Mouse (Mus musculus) spleen, adult 2 months (tissue): Measurements from ENCODE around the gene Atp6v0a1. TPM values are rescaled to one million over a fixed set of nuclear protein-coding genes. Genes with fewer than 3 reads are reported as not detected.

Source experiments
- DNase-seq, 2 experiments: peaks; one replicate each; pipeline versions ENCODE4 v3.0.0 to v3.0.0-alpha.2; 2012 to 2021; ENCODE audit warnings: low spot score in 2 of 2, low read depth in 1 of 2
- H3K27ac ChIP-seq: fragments of 200-500 bp; 2 replicates; pipeline ENCODE4 v1.5.1; 2012; ENCODE audit warnings: low read length, inconsistent platforms; ENCODE audit not compliant: insufficient read depth
- H3K27me3 ChIP-seq: fragments of 200-500 bp; 2 replicates; pipeline ENCODE4 v1.6.1; 2012; ENCODE audit warnings: mild to moderate bottlenecking, moderate library complexity, low read length, inconsistent platforms; ENCODE audit not compliant: control insufficient read depth, insufficient read depth
- H3K36me3 ChIP-seq: fragments of 200-500 bp; 2 replicates; pipeline ENCODE4 v1.6.1; 2012; ENCODE audit warnings: mild to moderate bottlenecking, low read length, inconsistent platforms; ENCODE audit not compliant: control insufficient read depth, insufficient read depth
- H3K4me1 ChIP-seq: fragments of 200-500 bp; 2 replicates; pipeline ENCODE4 v1.6.1; 2011; ENCODE audit warnings: inconsistent platforms; ENCODE audit not compliant: control insufficient read depth, insufficient read depth, insufficient read length
- H3K4me3 ChIP-seq: fragments of 200-500 bp; 2 replicates; pipeline ENCODE4 v1.5.1; 2011; ENCODE audit warnings: mild to moderate bottlenecking, inconsistent platforms; ENCODE audit not compliant: insufficient read depth, insufficient read length; ENCODE audit errors: extremely low read depth
- CTCF ChIP-seq: fragments of 200-500 bp; IDR thresholded peaks from 2 replicates; pipeline ENCODE4 v1.5.1; 2011; ENCODE audit warnings: mild to moderate bottlenecking, inconsistent platforms; ENCODE audit not compliant: insufficient read depth, insufficient read length, insufficient replicate concordance; ENCODE audit errors: extremely low read depth
- POLR2A ChIP-seq: fragments of 200-500 bp; IDR thresholded peaks from 2 replicates; pipeline ENCODE4 v1.6.1; 2011; ENCODE audit warnings: low read depth, low read length, inconsistent platforms
- WGBS: fragments of 180-500 bp; shearing (Covaris S2); methylation state at CpG from one replicate; pipeline ENCODE4 v1.1.7; 2018; 5-methylcytosine and 5-hydroxymethylcytosine counted together
- polyA plus RNA-seq: library from polyadenylated mRNA; depleted of rRNA; stranded (reverse); fragments of >200 nt; gene quantifications from 2 replicates; pipeline ENCODE4 v1.2.3, GENCODE M21; 2012

Gene Atp6v0a1
- polyA plus RNA-seq, 1 experiment: 41.8 TPM

- Histone ChIP-seq H3K27me3 (no peaks in the 10 kb centered on the region), H3K36me3 (peaks cover 12% of the 10 kb centered on the region), H3K27ac (peak overlapping the region; percentile 79), H3K4me1 (peaks cover 23% of the 10 kb centered on the region; the same call in 1 of the 2 replicates), H3K4me3 (no peak overlapping the region)
- WGBS: 89% methylated on average over 10 of the region's 10 CpGs
- no peak for DNase-seq
- TF ChIP-seq POLR2A (no peak), CTCF (no peak)
These were observed 50.2 kb downstream of the Atp6v0a1 start for GRCm38 (mm10) chr11:101059473-101059872.

- H3K36me3 ChIP-seq: peaks cover 12% of the 10 kb centered on the region
These were observed 50.9 kb downstream of the Atp6v0a1 start for GRCm38 (mm10) chr11:101060126-101060525.

GRCm38 (mm10) chr11:101061049-101061448 lies 51.8 kb downstream of the Atp6v0a1 start:
- Histone ChIP-seq H3K27ac (peak overlapping the region; percentile 97; the same call in 1 of the 2 replicates), H3K36me3 (peaks cover 8% of the 10 kb centered on the region), H3K4me1 (peaks cover 23% of the 10 kb centered on the region; the same call in 1 of the 2 replicates), H3K27me3 (no peaks in the 10 kb centered on the region), H3K4me3 (no peak overlapping the region)
- 91% methylated on average over 5 of the region's 5 CpGs for WGBS
- TF ChIP-seq POLR2A: no peak
- TF ChIP-seq CTCF: no peak
- DNase-seq: no peak

More at GRCm38 (mm10) chr11:101060126-101060525, 50.9 kb downstream of the Atp6v0a1 start:
- H3K27me3 ChIP-seq: no peaks in the 10 kb centered on the region
- H3K4me3 ChIP-seq: no peak overlapping the region
- TF ChIP-seq POLR2A (no peak), CTCF (no peak)
- H3K27ac ChIP-seq: peak overlapping the region; percentile 79
- no peak for DNase-seq
- 43% methylated on average over 8 of the region's 8 CpGs for WGBS
- peaks cover 23% of the 10 kb centered on the region; the same call in 1 of the 2 replicates for H3K4me1 ChIP-seq

GRCm38 (mm10) chr11:101062165-101062884 lies 53.1 kb downstream of the Atp6v0a1 start:
- no peaks in the 10 kb centered on the region for H3K27me3 ChIP-seq
- no peak for DNase-seq
- TF ChIP-seq POLR2A (no peak), CTCF (no peak)
- H3K4me1 ChIP-seq: peaks cover 23% of the 10 kb centered on the region; the same call in 1 of the 2 replicates
- WGBS: 70% methylated on average over 12 of the region's 12 CpGs
- peak overlapping the region; percentile 97 for H3K27ac ChIP-seq
- H3K36me3 ChIP-seq: peaks cover 5% of the 10 kb centered on the region; the same call in 1 of the 2 replicates
- H3K4me3 ChIP-seq: no peak overlapping the region

- no peak overlapping the region for H3K4me3 ChIP-seq
- WGBS: 60% methylated on average over 14 of the region's 14 CpGs
- peaks cover 23% of the 10 kb centered on the region; the same call in 1 of the 2 replicates for H3K4me1 ChIP-seq
- H3K27ac ChIP-seq: peak overlapping the region; percentile 97
- H3K36me3 ChIP-seq: peaks cover 2% of the 10 kb centered on the region; the same call in 1 of the 2 replicates
- no peaks in the 10 kb centered on the region for H3K27me3 ChIP-seq
- DNase-seq: no peak
- TF ChIP-seq POLR2A (no peak), CTCF (no peak)
These were observed 53.9 kb downstream of the Atp6v0a1 start for GRCm38 (mm10) chr11:101062971-101063675.

GRCm38 (mm10) chr11:101063676-101064327 lies 54.5 kb downstream of the Atp6v0a1 start:
- peak in 1 of 2 experiments; percentile 80 for DNase-seq
- WGBS: 6% methylated on average over 12 of the region's 12 CpGs
- peak; percentile 74 for TF ChIP-seq POLR2A
- no peak for TF ChIP-seq CTCF
- Histone ChIP-seq H3K36me3 (peaks cover 2% of the 10 kb centered on the region; the same call in 1 of the 2 replicates), H3K27me3 (no peaks in the 10 kb centered on the region), H3K4me3 (peak overlapping the region; percentile 27; the same call in 1 of the 2 replicates), H3K4me1 (peaks cover 23% of the 10 kb centered on the region; the same call in 1 of the 2 replicates), H3K27ac (peak overlapping the region; percentile 97)
